Comparison of ENCODE assay signal across 21 mouse cellular contexts in genomic region chr5:107880710-107881109, GRCm38 (mm10). TPM values are rescaled to one million over a fixed set of nuclear protein-coding genes. Genes with fewer than 3 reads are reported as not detected.
DNase-seq lines count a peak whose midpoint lies in the region; ATAC-seq and TF ChIP-seq lines count a peak whose summit lies in the region.
"Had no signal": no experiment of that assay in that cellular context is flagged by ENCODE, and none has a peak within 500 bp of the region (broad histone marks: within the 10 kb centered on the region; RNA-seq: fewer than 3 reads in every experiment).

No protein-coding gene starts in this region.

- no peaks in the 10 kb centered on the region for H3K36me3 ChIP-seq in lung, postnatal 0 days (ENCODE audit: insufficient read depth, low read length)
- H3K36me3 ChIP-seq in liver, embryonic 16.5 days (ENCODE audit: control insufficient read depth, insufficient read depth) = no peaks in the 10 kb centered on the region
- H3K36me3 ChIP-seq in forebrain, embryonic 12.5 days (replicated peaks) = no peaks in the 10 kb centered on the region
- H3K36me3 ChIP-seq: stomach, embryonic 15.5 days had no signal

- DNase-seq in lung, postnatal 0 days (ENCODE audit: low spot score) = no peak
- DNase-seq in lung, postnatal 4 days = no peak
- peak; percentile 74 for DNase-seq in kidney, postnatal 14 days
- no peak for DNase-seq in gastrocnemius, adult 8-10 months (ENCODE audit: low spot score in 2 of 2)
- DNase-seq: adrenal gland, adult 2 months; cerebellum, postnatal 36 days; gastrocnemius, postnatal 10 days; heart, adult 18-20 months; heart, postnatal 4 days; layer of hippocampus, postnatal 36 days; lung, adult 18-20 months; midbrain, embryonic 14.5 days; retina, postnatal 1 day; thymus, postnatal 25 days had no signal

- no peaks in the 10 kb centered on the region for H3K4me1 ChIP-seq in lung, postnatal 0 days (ENCODE audit: insufficient read depth, low read depth, low read length)
- peaks cover 6% of the 10 kb centered on the region for H3K4me1 ChIP-seq in liver, embryonic 16.5 days (ENCODE audit: control insufficient read depth, low read depth, low read length)
- no peaks in the 10 kb centered on the region for H3K4me1 ChIP-seq in forebrain, embryonic 12.5 days
- H3K4me1 ChIP-seq: stomach, embryonic 15.5 days had no signal

- H3K27ac ChIP-seq in lung, postnatal 0 days (ENCODE audit: low read length) = no peak overlapping the region
- H3K27ac ChIP-seq in liver, embryonic 16.5 days (ENCODE audit: low read length) = peak overlapping the region; percentile 32
- H3K27ac ChIP-seq in forebrain, embryonic 12.5 days = no peak overlapping the region
- H3K27ac ChIP-seq: stomach, embryonic 15.5 days had no signal

- H3K27me3 ChIP-seq in lung, postnatal 0 days (replicated peaks; ENCODE audit: insufficient read depth, low read length) = no peaks in the 10 kb centered on the region
- H3K27me3 ChIP-seq in liver, embryonic 16.5 days (ENCODE audit: control insufficient read depth, insufficient read depth, low read depth, low read length) = no peaks in the 10 kb centered on the region
- H3K27me3 ChIP-seq in forebrain, embryonic 12.5 days = no peaks in the 10 kb centered on the region
- H3K27me3 ChIP-seq: stomach, embryonic 15.5 days had no signal

- no peak for TF ChIP-seq EP300 in lung, postnatal 0 days (IDR thresholded peaks at IDR 0.05)

- H3K9me3 ChIP-seq in lung, postnatal 0 days (ENCODE audit: low read length) = no peaks in the 10 kb centered on the region
- H3K9me3 ChIP-seq in liver, embryonic 16.5 days (replicated peaks; ENCODE audit: control insufficient read depth, low read length) = no peaks in the 10 kb centered on the region
- H3K9me3 ChIP-seq in forebrain, embryonic 12.5 days = no peaks in the 10 kb centered on the region
- H3K9me3 ChIP-seq: stomach, embryonic 15.5 days had no signal

- TF ChIP-seq CTCF in lung, postnatal 0 days (IDR thresholded peaks at IDR 0.05) = no peak

- H3K4me3 ChIP-seq in lung, postnatal 0 days (ENCODE audit: low read depth, low read length) = no peak overlapping the region
- no peak overlapping the region for H3K4me3 ChIP-seq in liver, embryonic 16.5 days (ENCODE audit: low read depth, low read length)
- no peak overlapping the region for H3K4me3 ChIP-seq in forebrain, embryonic 12.5 days (replicated peaks)
- H3K4me3 ChIP-seq: stomach, embryonic 15.5 days had no signal

- WGBS in lung, postnatal 0 days = 50% methylated on average over 5 of the region's 5 CpGs
- 55% methylated on average over 5 of the region's 5 CpGs for WGBS in liver, embryonic 16.5 days (ENCODE audit: insufficient replicate concordance)
- WGBS in forebrain, embryonic 12.5 days = 81% methylated on average over 5 of the region's 5 CpGs

- ATAC-seq in lung, postnatal 0 days = 0 out of 2 replicates have a peak, but pooled peaks have one; percentile 19
- peak; percentile 76 for ATAC-seq in liver, embryonic 16.5 days (ENCODE audit: low read depth)
- no peak for ATAC-seq in forebrain, embryonic 12.5 days (ENCODE audit: low FRiP score)
- no peak for ATAC-seq in erythroid progenitor cell, adult 5-6 weeks (replicated peaks; ENCODE audit: low FRiP score, poor library complexity, severe bottlenecking)
- ATAC-seq: hindbrain, embryonic 16.5 days had no signal

- H3K9ac ChIP-seq in lung, postnatal 0 days (replicated peaks; ENCODE audit: low read depth) = no peak overlapping the region
- H3K9ac ChIP-seq in liver, embryonic 16.5 days (ENCODE audit: low read depth, low read length) = no peak overlapping the region
- no peak overlapping the region for H3K9ac ChIP-seq in forebrain, embryonic 12.5 days
- H3K9ac ChIP-seq: stomach, embryonic 15.5 days had no signal

- H3K4me2 ChIP-seq in lung, postnatal 0 days (replicated peaks; ENCODE audit: low read depth, low read length) = no peak overlapping the region
- no peak overlapping the region for H3K4me2 ChIP-seq in liver, embryonic 16.5 days (ENCODE audit: low read depth, low read length)
- H3K4me2 ChIP-seq in forebrain, embryonic 12.5 days = no peak overlapping the region
- H3K4me2 ChIP-seq: stomach, embryonic 15.5 days had no signal

RNA-seq across cellular contexts. Expression of gene Evi5, which starts 5.8 kb away (rescaled TPM):
- 74.0 and 78.2 TPM in 2 replicates for polyA plus RNA-seq in lung, postnatal 0 days (2015; fragmentation: Nextera tagmentation; extraction: Ambion mirVana)
- polyA plus RNA-seq in liver, embryonic 16.5 days (2015; fragmentation: Nextera tagmentation; extraction: Ambion mirVana) = 57.8 and 59.8 TPM in 2 replicates
- polyA plus RNA-seq in forebrain, embryonic 12.5 days (2016; fragmentation: Nextera tagmentation; extraction: Ambion mirVana) = 54.8 and 57.4 TPM in 2 replicates
- 10 to 100 TPM; 16.1 to 19.3 (median 17.6) TPM for total RNA-seq in gastrocnemius, adult 8-10 months (2022)
- 287 and 323 TPM in 2 replicates for total RNA-seq in erythroid progenitor cell, adult 5-6 weeks (2015; ENCODE audit: low replicate concordance)
- 445 and 526 TPM in 2 replicates for total RNA-seq in erythroid progenitor cell, adult 5-6 weeks (2017; ENCODE audit: low replicate concordance)

RNA-seq across cellular contexts. Expression of gene Rpl5, which starts 19.6 kb away (rescaled TPM):
- polyA plus RNA-seq in lung, postnatal 0 days (2015; fragmentation: Nextera tagmentation; extraction: Ambion mirVana) = 27.9 and 29.6 TPM in 2 replicates
- polyA plus RNA-seq in liver, embryonic 16.5 days (2015; fragmentation: Nextera tagmentation; extraction: Ambion mirVana) = 20.5 and 23.9 TPM in 2 replicates
- 62.6 and 63.6 TPM in 2 replicates for polyA plus RNA-seq in forebrain, embryonic 12.5 days (2016; fragmentation: Nextera tagmentation; extraction: Ambion mirVana)
- 10 to 100 TPM; 33.4 to 46.0 (median 39.4) TPM for total RNA-seq in gastrocnemius, adult 8-10 months (2022)
- 117 and 187 TPM in 2 replicates for total RNA-seq in erythroid progenitor cell, adult 5-6 weeks (2015; ENCODE audit: low replicate concordance)
- 70.6 and 101 TPM in 2 replicates for total RNA-seq in erythroid progenitor cell, adult 5-6 weeks (2017; ENCODE audit: low replicate concordance)

RNA-seq across cellular contexts. Expression of gene Ube2d2b, which starts 50.8 kb away (rescaled TPM):
- 0.11 and 0.15 TPM in 2 replicates for polyA plus RNA-seq in lung, postnatal 0 days (2015; fragmentation: Nextera tagmentation; extraction: Ambion mirVana)
- 0.33 and 0.40 TPM in 2 replicates for polyA plus RNA-seq in liver, embryonic 16.5 days (2015; fragmentation: Nextera tagmentation; extraction: Ambion mirVana)
- 0.23 and 0.26 TPM in 2 replicates for polyA plus RNA-seq in forebrain, embryonic 12.5 days (2016; fragmentation: Nextera tagmentation; extraction: Ambion mirVana)
- not detected for total RNA-seq in gastrocnemius, adult 8-10 months (2022)
- not detected in 2 replicates for total RNA-seq in erythroid progenitor cell, adult 5-6 weeks (2015; ENCODE audit: low replicate concordance)
- 1.0 TPM in 1 of 2 replicates, not detected in the other for total RNA-seq in erythroid progenitor cell, adult 5-6 weeks (2017; ENCODE audit: low replicate concordance)
- total RNA-seq: adrenal gland, adult 2 months; gastrocnemius, postnatal 10 days; heart, adult 18-20 months; heart, postnatal 4 days; layer of hippocampus, postnatal 36 days; left cerebral cortex, postnatal 36 days; neutrophil, adult 5-6 weeks had no signal
- polyA plus RNA-seq: adrenal gland, adult 2 months had no signal

Comparison
In these comparisons a context has a peak if more than half of its experiments do, and no peak if none do; other contexts are left out.
1. ATAC-seq: peak in lung, postnatal 0 days (single experiment) and liver, embryonic 16.5 days (single experiment); none in forebrain, embryonic 12.5 days (single experiment) and erythroid progenitor cell, adult 5-6 weeks (single experiment).